25 mouse cellular contexts compared by ENCODE assay signal in the genomic region with DNA sequence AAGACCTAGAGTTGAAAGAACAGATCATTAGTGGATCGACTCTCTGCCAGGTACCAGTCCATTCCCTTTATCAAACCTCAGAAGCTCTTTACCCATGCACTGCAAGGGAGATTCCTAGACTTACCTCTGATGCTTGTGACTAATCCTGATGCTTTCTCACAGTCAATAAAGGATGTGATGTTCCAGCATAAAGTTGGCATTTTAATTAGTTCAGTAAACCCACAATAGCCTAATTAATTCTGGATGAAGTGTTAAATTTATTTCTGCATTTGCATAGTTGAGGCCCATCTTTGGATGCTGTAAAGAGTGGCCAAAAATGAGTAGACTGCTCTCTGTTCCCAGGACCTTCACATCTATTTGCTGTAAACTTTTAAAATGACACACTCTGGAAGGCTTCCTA.
DNase-seq lines count a peak whose midpoint lies in the region; ATAC-seq and TF ChIP-seq lines count a peak whose summit lies in the region.
"Had no signal": no experiment of that assay in that cellular context is flagged by ENCODE, and none has a peak within 500 bp of the region (broad histone marks: within the 10 kb centered on the region; RNA-seq: fewer than 3 reads in every experiment).

No protein-coding gene starts in this region.

- no peaks in the 10 kb centered on the region for H3K4me1 ChIP-seq in forebrain, embryonic 11.5 days (replicated peaks; ENCODE audit: control insufficient read depth, insufficient read depth, low read length)
- no peaks in the 10 kb centered on the region for H3K4me1 ChIP-seq in forebrain, embryonic 10.5 days
- no peaks in the 10 kb centered on the region for H3K4me1 ChIP-seq in midbrain, embryonic 12.5 days
- H3K4me1 ChIP-seq in midbrain, embryonic 14.5 days (ENCODE audit: control insufficient read depth, insufficient read depth, low read length) = no peaks in the 10 kb centered on the region
- H3K4me1 ChIP-seq in forebrain, embryonic 15.5 days = 0 out of 2 replicates have a peak, but pooled peaks cover 6% of the 10 kb centered on the region
- no peaks in the 10 kb centered on the region for H3K4me1 ChIP-seq in intestine, postnatal 0 days (replicated peaks; ENCODE audit: control insufficient read depth, insufficient read depth, low read length)
- H3K4me1 ChIP-seq: embryonic facial prominence, embryonic 10.5 days; embryonic facial prominence, embryonic 13.5 days had no signal

- H3K9ac ChIP-seq in forebrain, embryonic 11.5 days (ENCODE audit: low read length) = no peak overlapping the region
- no peak overlapping the region for H3K9ac ChIP-seq in midbrain, embryonic 12.5 days (replicated peaks)
- no peak overlapping the region for H3K9ac ChIP-seq in midbrain, embryonic 14.5 days (replicated peaks; ENCODE audit: low read length)
- H3K9ac ChIP-seq in forebrain, embryonic 15.5 days (replicated peaks) = no peak overlapping the region
- H3K9ac ChIP-seq in intestine, postnatal 0 days (ENCODE audit: low read depth, low read length) = no peak overlapping the region
- H3K9ac ChIP-seq: embryonic facial prominence, embryonic 13.5 days; hindbrain, embryonic 14.5 days had no signal

- TF ChIP-seq CTCF in intestine, postnatal 0 days (IDR thresholded peaks at IDR 0.05; ENCODE audit: low read depth) = no peak

- no peaks in the 10 kb centered on the region for H3K27me3 ChIP-seq in forebrain, embryonic 11.5 days (ENCODE audit: control insufficient read depth, insufficient read depth, low read length)
- H3K27me3 ChIP-seq in forebrain, embryonic 10.5 days (ENCODE audit: poor library complexity, severe bottlenecking) = no peaks in the 10 kb centered on the region
- no peaks in the 10 kb centered on the region for H3K27me3 ChIP-seq in midbrain, embryonic 12.5 days
- no peaks in the 10 kb centered on the region for H3K27me3 ChIP-seq in midbrain, embryonic 14.5 days (ENCODE audit: control insufficient read depth, insufficient read depth, low read length)
- no peaks in the 10 kb centered on the region for H3K27me3 ChIP-seq in forebrain, embryonic 15.5 days
- no peaks in the 10 kb centered on the region for H3K27me3 ChIP-seq in intestine, postnatal 0 days (replicated peaks; ENCODE audit: control insufficient read depth, insufficient read depth, low read length)
- H3K27me3 ChIP-seq: embryonic facial prominence, embryonic 13.5 days; Patski had no signal

- no peak overlapping the region for H3K4me3 ChIP-seq in forebrain, embryonic 11.5 days (ENCODE audit: low read depth, low read length)
- no peak overlapping the region for H3K4me3 ChIP-seq in forebrain, embryonic 10.5 days
- no peak overlapping the region for H3K4me3 ChIP-seq in midbrain, embryonic 12.5 days
- no peak overlapping the region for H3K4me3 ChIP-seq in midbrain, embryonic 14.5 days (replicated peaks; ENCODE audit: low read depth, low read length)
- H3K4me3 ChIP-seq in forebrain, embryonic 15.5 days = no peak overlapping the region
- no peak overlapping the region for H3K4me3 ChIP-seq in intestine, postnatal 0 days (ENCODE audit: low read depth, low read length)
- H3K4me3 ChIP-seq: embryonic facial prominence, embryonic 10.5 days; embryonic facial prominence, embryonic 13.5 days; erythroblast, embryonic 14.5 days; gastrocnemius, adult 2 months had no signal

- no peak for DNase-seq in forebrain, embryonic 11.5 days (ENCODE audit: low spot score)
- DNase-seq in forebrain, embryonic 10.5 days (ENCODE audit: extremely low spot score, low spot score) = no peak
- no peak for DNase-seq in midbrain, embryonic 14.5 days
- DNase-seq in right cerebral cortex, postnatal 36 days (ENCODE audit: low spot score in 2 of 2) = no peak
- DNase-seq: adrenal gland, postnatal 14 days; cerebellum, adult 11-12 months; cerebellum, adult 8-10 months; cerebellum, postnatal 10 days; cerebellum, postnatal 36 days; embryo, embryonic 11 days; gastrocnemius, adult 2 months; gastrocnemius, postnatal 14 days; heart, adult 11 months had no signal

- ATAC-seq in forebrain, embryonic 11.5 days (replicated peaks; ENCODE audit: low FRiP score) = peak; percentile 75
- peak; percentile 50; the same call in 1 of the 2 replicates for ATAC-seq in midbrain, embryonic 12.5 days (ENCODE audit: low FRiP score, low read depth)
- ATAC-seq in midbrain, embryonic 14.5 days (ENCODE audit: low FRiP score, low TSS enrichment) = no peak
- peak; percentile 72 for ATAC-seq in forebrain, embryonic 15.5 days (replicated peaks)
- ATAC-seq in intestine, postnatal 0 days = no peak
- ATAC-seq: hindbrain, postnatal 0 days; inflammation-experienced regulatory T-cells, adult 6 months; intestine, embryonic 16.5 days; Patski had no signal

- peak overlapping the region; percentile 42; the same call in 1 of the 2 replicates for H3K27ac ChIP-seq in forebrain, embryonic 11.5 days (ENCODE audit: low read depth, low read length)
- no peak overlapping the region for H3K27ac ChIP-seq in forebrain, embryonic 10.5 days
- H3K27ac ChIP-seq in midbrain, embryonic 12.5 days (replicated peaks) = no peak overlapping the region
- H3K27ac ChIP-seq in midbrain, embryonic 14.5 days (replicated peaks; ENCODE audit: low read depth, low read length) = no peak overlapping the region
- H3K27ac ChIP-seq in forebrain, embryonic 15.5 days (replicated peaks) = peak overlapping the region; percentile 55
- no peak overlapping the region for H3K27ac ChIP-seq in intestine, postnatal 0 days (ENCODE audit: low read depth, low read length)
- H3K27ac ChIP-seq: embryonic facial prominence, embryonic 10.5 days; embryonic facial prominence, embryonic 13.5 days; gastrocnemius, adult 2 months; hindbrain, embryonic 14.5 days; hindbrain, postnatal 0 days had no signal

- H3K4me2 ChIP-seq in forebrain, embryonic 11.5 days (ENCODE audit: low read depth, low read length, severe bottlenecking) = no peak overlapping the region
- no peak overlapping the region for H3K4me2 ChIP-seq in midbrain, embryonic 12.5 days (replicated peaks)
- H3K4me2 ChIP-seq in midbrain, embryonic 14.5 days (ENCODE audit: low read length) = no peak overlapping the region
- no peak overlapping the region for H3K4me2 ChIP-seq in forebrain, embryonic 15.5 days (replicated peaks)
- H3K4me2 ChIP-seq in intestine, postnatal 0 days (replicated peaks; ENCODE audit: low read depth) = no peak overlapping the region
- H3K4me2 ChIP-seq: embryonic facial prominence, embryonic 13.5 days; heart, embryonic 11.5 days; hindbrain, embryonic 14.5 days had no signal

- no peaks in the 10 kb centered on the region for H3K9me3 ChIP-seq in forebrain, embryonic 11.5 days (ENCODE audit: control insufficient read depth, low read length)
- H3K9me3 ChIP-seq in forebrain, embryonic 10.5 days = no peaks in the 10 kb centered on the region
- H3K9me3 ChIP-seq in midbrain, embryonic 12.5 days = no peaks in the 10 kb centered on the region
- H3K9me3 ChIP-seq in midbrain, embryonic 14.5 days (ENCODE audit: control insufficient read depth, low read length) = no peaks in the 10 kb centered on the region
- H3K9me3 ChIP-seq in forebrain, embryonic 15.5 days = no peaks in the 10 kb centered on the region
- no peaks in the 10 kb centered on the region for H3K9me3 ChIP-seq in intestine, postnatal 0 days (ENCODE audit: control insufficient read depth)
- H3K9me3 ChIP-seq: embryonic facial prominence, embryonic 10.5 days; embryonic facial prominence, embryonic 13.5 days had no signal

- 47% methylated on average over 1 of the region's 1 CpGs for WGBS in forebrain, embryonic 11.5 days
- WGBS in forebrain, embryonic 10.5 days = 79% methylated on average over 1 of the region's 1 CpGs
- WGBS in midbrain, embryonic 12.5 days = 75% methylated on average over 1 of the region's 1 CpGs
- 64% methylated on average over 1 of the region's 1 CpGs for WGBS in midbrain, embryonic 14.5 days
- WGBS in forebrain, embryonic 15.5 days = 18% methylated on average over 1 of the region's 1 CpGs
- WGBS in intestine, postnatal 0 days = 48% methylated on average over 1 of the region's 1 CpGs

- H3K36me3 ChIP-seq in forebrain, embryonic 11.5 days (ENCODE audit: control insufficient read depth, insufficient read depth, low read length) = no peaks in the 10 kb centered on the region
- no peaks in the 10 kb centered on the region for H3K36me3 ChIP-seq in forebrain, embryonic 10.5 days (replicated peaks)
- no peaks in the 10 kb centered on the region for H3K36me3 ChIP-seq in midbrain, embryonic 12.5 days
- H3K36me3 ChIP-seq in midbrain, embryonic 14.5 days (ENCODE audit: control insufficient read depth, insufficient read depth, low read length) = no peaks in the 10 kb centered on the region
- H3K36me3 ChIP-seq in forebrain, embryonic 15.5 days = no peaks in the 10 kb centered on the region
- H3K36me3 ChIP-seq in intestine, postnatal 0 days (ENCODE audit: control insufficient read depth, insufficient read depth) = no peaks in the 10 kb centered on the region
- H3K36me3 ChIP-seq: embryonic facial prominence, embryonic 10.5 days; embryonic facial prominence, embryonic 13.5 days had no signal

Comparison
In these comparisons a context has a peak if more than half of its experiments do, and no peak if none do; other contexts are left out.
1. ATAC-seq: peak in forebrain, embryonic 11.5 days (single experiment), midbrain, embryonic 12.5 days (single experiment) and forebrain, embryonic 15.5 days (single experiment); none in midbrain, embryonic 14.5 days (single experiment) and intestine, postnatal 0 days (single experiment).
2. H3K27ac ChIP-seq: peak in forebrain, embryonic 11.5 days (single experiment) and forebrain, embryonic 15.5 days (single experiment); none in forebrain, embryonic 10.5 days (single experiment), midbrain, embryonic 12.5 days (single experiment), midbrain, embryonic 14.5 days (single experiment) and intestine, postnatal 0 days (single experiment).